Mouse (Mus musculus) CH12.LX (cell line): ENCODE results near the gene Hamp2.

Experiments
- CTCF ChIP-seq, 2 experiments: IDR thresholded peaks in 1 of 2; conservative IDR thresholded peaks in 1 of 2; 2 replicates each; pipeline ENCODE4 v1.5.1; 2011 to 2012; ENCODE audit warnings: low read depth in 2 of 2, low read length in 2 of 2, improper control_type of control experiment in 1 of 2, inconsistent platforms in 1 of 2, mild to moderate bottlenecking in 1 of 2, moderate library complexity in 1 of 2
- EP300 ChIP-seq: IDR thresholded peaks from 2 replicates; pipeline ENCODE4 v1.6.1; 2011; ENCODE audit warnings: low read length, improper control_type of control experiment
- KAT2A ChIP-seq: IDR thresholded peaks from 2 replicates; pipeline ENCODE4 v1.6.1; 2012; ENCODE audit warnings: low read length, improper control_type of control experiment, inconsistent platforms; ENCODE audit not compliant: insufficient replicate concordance
- MAFK ChIP-seq: IDR thresholded peaks from 2 replicates; pipeline ENCODE4 v1.6.1; 2011; ENCODE audit warnings: low read length, improper control_type of control experiment; ENCODE audit not compliant: insufficient replicate concordance
- MAX ChIP-seq: IDR thresholded peaks from 2 replicates; pipeline ENCODE4 v1.6.1; 2011; ENCODE audit warnings: low read length, improper control_type of control experiment
- PAX5 ChIP-seq: IDR thresholded peaks from 2 replicates; pipeline ENCODE4 v1.6.1; 2012; ENCODE audit warnings: low read length, inconsistent platforms, mixed read lengths
- ZC3H11A ChIP-seq: IDR thresholded peaks from 2 replicates; pipeline ENCODE4 v1.6.1; 2012; ENCODE audit warnings: low read depth, mild to moderate bottlenecking, inconsistent platforms, low read length, improper control_type of control experiment
- ZKSCAN1 ChIP-seq: IDR thresholded peaks from 2 replicates; pipeline ENCODE4 v1.6.1; 2012; ENCODE audit warnings: low read depth, inconsistent platforms, low read length, improper control_type of control experiment, borderline replicate concordance
- ZNF384 ChIP-seq: IDR thresholded peaks from 2 replicates; pipeline ENCODE4 v1.6.1; 2012; ENCODE audit warnings: low read depth, low read length, improper control_type of control experiment, inconsistent platforms

GRCm38 (mm10) chr7:30887568-30888188 is 36.8 kb downstream of the Hamp2 start:
- TF ChIP-seq CTCF (conservative IDR thresholded peaks at IDR 0.05 in 1 of 2, IDR thresholded peaks at IDR 0.05 in 1 of 2; ENCODE audit: low read depth in 2 of 2, low read length in 2 of 2) (peak in 1 of 2 experiments; percentile 59; a peak in 2 of 4 replicates), KAT2A (no peak), MAX (peak; percentile 24; the same call in 1 of the 2 replicates), ZNF384 (no peak; the same call in 1 of the 2 replicates), ZC3H11A (no peak), EP300 (peak; percentile 97), PAX5 (no peak), ZKSCAN1 (no peak), MAFK (peak; percentile 93)
